Mouse (Mus musculus) forebrain, embryonic 13.5 days (tissue): ENCODE measurements around the gene Atp11b. TPM values are rescaled to one million over a fixed set of nuclear protein-coding genes. Genes with fewer than 3 reads are reported as not detected.

Experiments
- ATAC-seq: fragments of 200-750 bp; cut with Nextera tagmentation; 2 replicates; pipeline ENCODE4 v1.8.0; 2017
- H3K27ac ChIP-seq: fragments of 300-500 bp; sonication (generic); 2 replicates; pipeline ENCODE4 v1.5.1; 2015; ENCODE audit warnings: inconsistent platforms, mild to moderate bottlenecking, moderate library complexity
- H3K27me3 ChIP-seq: fragments of 300-500 bp; sonication (generic); 2 replicates; pipeline ENCODE4 v1.6.1; 2015; ENCODE audit warnings: mild to moderate bottlenecking, inconsistent platforms
- H3K36me3 ChIP-seq: fragments of 300-500 bp; sonication (generic); 2 replicates; pipeline ENCODE4 v1.6.1; 2015; ENCODE audit warnings: mild to moderate bottlenecking, inconsistent platforms; ENCODE audit not compliant: poor library complexity, severe bottlenecking
- H3K4me1 ChIP-seq: fragments of 300-500 bp; sonication (generic); 2 replicates; pipeline ENCODE4 v1.6.1; 2015; ENCODE audit warnings: inconsistent platforms
- H3K4me2 ChIP-seq: fragments of 300-500 bp; sonication (generic); 2 replicates; pipeline ENCODE4 v1.6.1; 2015; ENCODE audit warnings: inconsistent platforms, mild to moderate bottlenecking, moderate library complexity
- H3K4me3 ChIP-seq: fragments of 300-500 bp; sonication (generic); 2 replicates; pipeline ENCODE4 v1.5.1; 2015; ENCODE audit warnings: mild to moderate bottlenecking, inconsistent platforms
- H3K9ac ChIP-seq: fragments of 300-500 bp; sonication (generic); 2 replicates; pipeline ENCODE4 v1.6.1; 2015; ENCODE audit warnings: mild to moderate bottlenecking, inconsistent platforms
- H3K9me3 ChIP-seq: fragments of 300-500 bp; sonication (generic); replicated peaks from 2 replicates; pipeline ENCODE4 v1.6.1; 2016; ENCODE audit warnings: inconsistent platforms
- WGBS: fragments of 180-500 bp; shearing (Covaris S2); methylation state at CpG from one replicate; pipeline ENCODE4 v1.1.7; 2015; 5-methylcytosine and 5-hydroxymethylcytosine counted together
- polyA plus RNA-seq: library from polyadenylated mRNA; unstranded; fragments of >200 nt; fragmentation: Nextera tagmentation; extraction: Ambion mirVana; gene quantifications from 2 replicates; pipeline ENCODE4 v1.2.1, GENCODE M21; 2015

The Atp11b gene
- polyA plus RNA-seq = 20.4 and 23.5 TPM in 2 replicates

GRCm38 (mm10) chr3:35753825-35754767 lies at the start of gene Atp11b:
Gene Atp11b (plus strand): TSS chr3:35754106.
- ATAC-seq = peak; percentile 96
- no peaks in the 10 kb centered on the region for H3K36me3 ChIP-seq
- H3K4me2 ChIP-seq = peak within 1 kb of the TSS; percentile 69
- under 1% methylated on average over 79 of the region's 114 CpGs for WGBS
- H3K9ac ChIP-seq = peak within 1 kb of the TSS; percentile 89
- peak within 1 kb of the TSS; percentile 84 for H3K4me3 ChIP-seq
- peak within 1 kb of the TSS; percentile 88 for H3K27ac ChIP-seq
- no peaks in the 10 kb centered on the region for H3K27me3 ChIP-seq
- H3K4me1 ChIP-seq = peaks cover 12% of the 10 kb centered on the region
- H3K9me3 ChIP-seq = no peaks in the 10 kb centered on the region

GRCm38 (mm10) chr3:35704328-35704613 lies 49.6 kb upstream of the Atp11b start:
- H3K27me3 ChIP-seq = no peaks in the 10 kb centered on the region
- no peak overlapping the region for H3K9ac ChIP-seq
- H3K36me3 ChIP-seq = no peaks in the 10 kb centered on the region
- no peaks in the 10 kb centered on the region for H3K4me1 ChIP-seq
- no peaks in the 10 kb centered on the region for H3K9me3 ChIP-seq
- no peak overlapping the region for H3K4me2 ChIP-seq
- H3K27ac ChIP-seq = no peak overlapping the region
- no peak overlapping the region for H3K4me3 ChIP-seq
- no peak for ATAC-seq
- 87% methylated on average over 4 of the region's 4 CpGs for WGBS

GRCm38 (mm10) chr3:35719531-35720205 lies 34.2 kb upstream of the Atp11b start:
- ATAC-seq = no peak
- Histone ChIP-seq H3K4me1 (no peaks in the 10 kb centered on the region), H3K27ac (no peak overlapping the region), H3K9ac (no peak overlapping the region), H3K9me3 (no peaks in the 10 kb centered on the region), H3K4me2 (no peak overlapping the region), H3K36me3 (no peaks in the 10 kb centered on the region), H3K4me3 (no peak overlapping the region), H3K27me3 (no peaks in the 10 kb centered on the region)
- 87% methylated on average over 8 of the region's 8 CpGs for WGBS

- no peaks in the 10 kb centered on the region for H3K4me1 ChIP-seq
- H3K4me3 ChIP-seq = no peak overlapping the region
- H3K4me2 ChIP-seq = no peak overlapping the region
- H3K9me3 ChIP-seq = no peaks in the 10 kb centered on the region
- WGBS = 84% methylated on average over 3 of the region's 3 CpGs
- no peaks in the 10 kb centered on the region for H3K27me3 ChIP-seq
- no peak for ATAC-seq
- H3K36me3 ChIP-seq = no peaks in the 10 kb centered on the region
- H3K27ac ChIP-seq = no peak overlapping the region
- no peak overlapping the region for H3K9ac ChIP-seq
Observed at GRCm38 (mm10) chr3:35720801-35721200, 33.1 kb upstream of the Atp11b start.

- Histone ChIP-seq H3K36me3 (no peaks in the 10 kb centered on the region), H3K27me3 (no peaks in the 10 kb centered on the region), H3K9me3 (no peaks in the 10 kb centered on the region), H3K4me2 (no peak overlapping the region), H3K4me1 (no peaks in the 10 kb centered on the region), H3K9ac (no peak overlapping the region), H3K4me3 (no peak overlapping the region), H3K27ac (no peak overlapping the region)
- ATAC-seq = no peak
- WGBS = 85% methylated on average over 4 of the region's 4 CpGs
Observed at GRCm38 (mm10) chr3:35721818-35722446, 32.0 kb upstream of the Atp11b start.

GRCm38 (mm10) chr3:35722811-35723210 lies 31.1 kb upstream of the Atp11b start:
- H3K9me3 ChIP-seq = no peaks in the 10 kb centered on the region
- WGBS = 85% methylated on average over 7 of the region's 7 CpGs
- H3K27ac ChIP-seq = no peak overlapping the region
- no peak overlapping the region for H3K4me2 ChIP-seq
- H3K9ac ChIP-seq = no peak overlapping the region
- H3K4me1 ChIP-seq = no peaks in the 10 kb centered on the region
- no peak overlapping the region for H3K4me3 ChIP-seq
- H3K36me3 ChIP-seq = no peaks in the 10 kb centered on the region
- no peak for ATAC-seq
- no peaks in the 10 kb centered on the region for H3K27me3 ChIP-seq

- ATAC-seq = no peak
- Histone ChIP-seq H3K4me3 (no peak overlapping the region), H3K9ac (no peak overlapping the region), H3K4me1 (no peaks in the 10 kb centered on the region), H3K36me3 (no peaks in the 10 kb centered on the region), H3K9me3 (no peaks in the 10 kb centered on the region), H3K4me2 (no peak overlapping the region), H3K27ac (no peak overlapping the region), H3K27me3 (no peaks in the 10 kb centered on the region)
- 59% methylated on average over 9 of the region's 9 CpGs for WGBS
Observed at GRCm38 (mm10) chr3:35723586-35724322, 30.2 kb upstream of the Atp11b start.

- H3K9me3 ChIP-seq = no peaks in the 10 kb centered on the region
- ATAC-seq = no peak
- WGBS = 26% methylated on average over 7 of the region's 7 CpGs
Observed at GRCm38 (mm10) chr3:35725096-35725495, 28.8 kb upstream of the Atp11b start.

GRCm38 (mm10) chr3:35726936-35727335 lies 27.0 kb upstream of the Atp11b start:
- no peak overlapping the region for H3K27ac ChIP-seq
- H3K4me3 ChIP-seq = no peak overlapping the region
- no peak overlapping the region for H3K9ac ChIP-seq
- H3K27me3 ChIP-seq = no peaks in the 10 kb centered on the region
- no peaks in the 10 kb centered on the region for H3K9me3 ChIP-seq
- H3K4me1 ChIP-seq = no peaks in the 10 kb centered on the region
- no peak for ATAC-seq
- H3K4me2 ChIP-seq = no peak overlapping the region
- H3K36me3 ChIP-seq = no peaks in the 10 kb centered on the region
- WGBS = 74% methylated on average over 1 of the region's 1 CpGs

More at GRCm38 (mm10) chr3:35725096-35725495, 28.8 kb upstream of the Atp11b start:
- no peaks in the 10 kb centered on the region for H3K27me3 ChIP-seq
- no peaks in the 10 kb centered on the region for H3K36me3 ChIP-seq
- H3K4me1 ChIP-seq = no peaks in the 10 kb centered on the region
- H3K9ac ChIP-seq = no peak overlapping the region
- H3K27ac ChIP-seq = no peak overlapping the region
- no peak overlapping the region for H3K4me2 ChIP-seq
- H3K4me3 ChIP-seq = no peak overlapping the region

GRCm38 (mm10) chr3:35729490-35729889 lies 24.4 kb upstream of the Atp11b start:
- no peak overlapping the region for H3K4me3 ChIP-seq
- H3K4me2 ChIP-seq = no peak overlapping the region
- H3K36me3 ChIP-seq = no peaks in the 10 kb centered on the region
- 88% methylated on average over 6 of the region's 6 CpGs for WGBS
- no peak overlapping the region for H3K27ac ChIP-seq
- no peak overlapping the region for H3K9ac ChIP-seq
- H3K27me3 ChIP-seq = no peaks in the 10 kb centered on the region
- no peaks in the 10 kb centered on the region for H3K4me1 ChIP-seq
- no peak for ATAC-seq
- H3K9me3 ChIP-seq = no peaks in the 10 kb centered on the region

GRCm38 (mm10) chr3:35731981-35732777 lies 21.7 kb upstream of the Atp11b start:
- Histone ChIP-seq H3K4me1 (no peaks in the 10 kb centered on the region), H3K9me3 (no peaks in the 10 kb centered on the region), H3K27me3 (no peaks in the 10 kb centered on the region), H3K9ac (no peak overlapping the region), H3K36me3 (no peaks in the 10 kb centered on the region), H3K4me3 (no peak overlapping the region), H3K4me2 (no peak overlapping the region), H3K27ac (no peak overlapping the region)
- ATAC-seq = no peak
- 81% methylated on average over 10 of the region's 10 CpGs for WGBS
